Mouse (Mus musculus) ovary, postnatal 10 days (tissue): ENCODE data around the gene Rtn3.

ENCODE experiments used
- DNase-seq: peaks from one replicate; pipeline ENCODE4 v3.0.0; 2022; ENCODE audit warnings: low spot score

Rtn3 gene

DNA sequence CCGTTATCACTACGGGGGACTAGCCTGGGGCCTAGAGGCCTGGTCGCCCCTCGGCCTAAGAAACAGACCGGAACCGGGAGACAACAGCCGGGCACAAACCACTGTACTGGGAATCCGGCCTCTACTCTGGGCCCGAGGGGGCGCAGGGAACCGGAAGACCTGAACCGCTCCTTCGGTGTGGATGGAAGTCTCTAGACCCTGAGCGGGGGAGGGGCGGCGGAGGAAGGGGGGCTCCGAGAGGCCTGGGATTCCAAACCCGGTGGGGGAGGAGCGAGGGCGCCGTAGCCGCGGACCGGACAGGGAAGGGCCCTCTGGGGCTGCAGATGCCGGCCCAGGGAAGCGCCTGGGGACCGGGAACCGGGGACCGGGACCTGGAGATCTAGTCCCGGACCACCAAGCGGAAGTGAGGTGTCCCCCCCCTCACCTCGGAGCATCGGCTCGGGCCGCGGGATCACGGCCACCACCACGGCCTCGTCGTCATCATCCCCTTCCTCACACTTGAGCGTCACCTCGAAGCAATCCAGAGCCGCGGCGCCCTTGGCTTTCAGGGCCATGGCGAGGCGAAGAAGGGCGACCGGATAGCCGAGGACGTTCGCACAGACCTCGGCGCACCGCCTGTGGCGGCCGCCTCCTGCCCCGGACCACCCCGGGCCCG, 100.7 kb downstream of the Rtn3 start:
- peak; percentile 56 for DNase-seq

DNA sequence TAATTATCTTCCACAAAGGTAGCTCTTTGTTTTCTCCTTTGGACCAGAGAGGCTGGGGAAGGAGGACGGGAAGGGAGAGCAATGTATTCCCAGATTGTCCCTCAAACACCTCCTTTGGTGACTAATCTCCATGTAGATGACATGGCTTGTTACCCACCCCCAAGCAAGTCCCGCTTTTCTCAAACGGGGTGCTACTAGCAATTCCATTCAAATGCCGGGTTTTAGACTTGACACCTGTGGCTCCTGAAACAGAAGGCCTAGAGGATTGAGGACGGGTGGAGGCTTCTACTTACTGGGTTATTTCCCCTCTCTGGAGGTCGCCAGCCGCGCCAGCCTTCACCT, 101.2 kb downstream of the Rtn3 start:
- DNase-seq: no peak

DNA sequence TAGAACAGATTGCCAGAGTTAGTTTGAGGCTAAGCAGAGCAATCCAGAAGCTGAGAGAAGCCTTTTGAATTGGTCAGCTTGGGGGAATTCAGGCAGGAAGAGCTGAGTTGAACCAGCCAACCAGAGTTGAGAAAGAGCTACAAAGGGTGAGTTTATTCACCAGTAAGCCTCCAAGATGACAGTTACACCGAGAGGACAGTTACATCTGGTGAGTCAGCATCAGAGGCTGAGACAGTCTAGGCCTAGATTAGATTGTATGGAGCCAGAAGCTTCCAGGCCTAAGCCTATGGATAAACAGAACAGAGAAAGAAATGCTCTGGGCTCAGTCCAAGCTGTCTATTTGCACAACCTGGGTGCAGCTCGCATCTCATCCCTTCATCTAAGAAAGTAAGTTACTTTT, 105.4 kb downstream of the Rtn3 start:
- DNase-seq: no peak
